Mouse (Mus musculus) CH12F3 (cell line): Measurements from ENCODE around the gene Dynlt1f.
"Not testable (repeated sequence)": the region's sequence is repeated elsewhere in the genome, so short reads cannot be mapped to it uniquely, and the experiment has no call there.

ENCODE experiments used
- in situ Hi-C: fragments of 300-500 bp; cut with MboI; formaldehyde crosslinking; loops from 2 replicates; pipeline ENCODE4 v1.14.3; 2020; ENCODE audit warnings: low sequenced_read_pairs

Gene Dynlt1f

GRCm38 (mm10) chr17:6661093-6661816, 5.6 kb upstream of the Dynlt1f start:
- in situ Hi-C loops: not testable (repeated sequence)

DNA sequence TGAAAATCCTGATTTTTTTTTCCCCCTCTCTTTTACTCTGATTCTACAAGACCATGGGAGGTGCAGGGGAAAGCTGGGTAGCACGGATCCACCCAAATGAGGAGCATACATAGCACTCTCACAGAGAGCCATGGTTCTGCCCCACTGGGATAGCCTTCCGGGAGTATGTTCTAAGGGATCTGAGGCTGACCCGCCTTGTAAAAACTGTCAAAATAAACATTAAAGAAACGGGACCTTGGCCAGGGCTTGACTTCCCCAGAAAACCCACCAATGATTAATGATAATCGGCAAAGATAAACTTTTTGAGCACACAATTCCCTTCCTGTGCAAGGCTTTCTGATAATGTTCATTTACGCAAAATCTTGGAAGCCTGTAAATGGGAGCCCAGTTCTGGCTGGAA, 4.9 kb upstream of the Dynlt1f start:
- in situ Hi-C loops: not testable (repeated sequence)

- in situ Hi-C loops: not testable (repeated sequence)
Observed at GRCm38 (mm10) chr17:6658801-6659200, 3.1 kb upstream of the Dynlt1f start, which contains the start of gene Sytl3. Sytl3 (plus strand) TSS chr17:6659093.

DNA sequence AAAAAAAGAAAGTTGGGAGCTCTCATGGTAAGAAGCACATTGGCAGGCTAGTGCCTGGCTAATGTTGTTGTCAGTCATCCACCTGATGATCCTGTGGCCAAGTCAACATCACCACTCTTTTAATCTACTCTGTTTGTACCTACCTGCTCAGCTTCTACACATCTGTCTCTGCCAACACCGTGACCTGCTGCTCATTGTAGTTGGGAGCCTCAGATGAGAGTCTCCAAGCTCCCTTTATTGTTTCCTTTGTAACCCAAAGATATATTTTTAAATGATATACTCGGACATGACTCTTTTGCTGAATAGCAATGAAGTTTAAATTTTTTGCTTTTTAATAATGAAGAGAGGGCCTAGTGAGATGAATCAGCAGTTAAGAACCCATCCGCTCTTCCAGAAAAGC, 771 bp upstream of the Dynlt1f start:
- in situ Hi-C loops: not testable (repeated sequence)

DNA sequence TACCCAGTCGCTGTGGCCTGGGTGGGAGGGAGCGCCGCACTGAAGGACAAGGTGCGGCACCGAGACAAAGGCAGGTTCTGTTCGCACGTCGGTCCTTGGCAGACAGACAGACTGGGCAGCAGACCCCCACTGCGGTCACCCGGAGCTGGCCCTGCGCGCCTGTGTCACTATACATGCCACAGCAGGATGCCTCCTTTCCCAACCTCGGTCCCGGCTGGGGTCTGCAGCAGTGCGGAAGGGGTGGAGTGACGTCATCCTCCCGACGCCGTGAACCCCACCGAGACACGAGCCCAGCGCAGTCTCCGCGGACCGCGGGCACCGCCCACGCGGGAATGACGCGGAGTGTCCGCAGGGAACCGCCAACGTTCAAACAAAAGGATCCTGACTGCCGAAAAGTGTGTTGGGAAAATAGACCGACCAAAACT, 601 bp downstream of the Dynlt1f start:
- in situ Hi-C loops: not testable (repeated sequence)

DNA sequence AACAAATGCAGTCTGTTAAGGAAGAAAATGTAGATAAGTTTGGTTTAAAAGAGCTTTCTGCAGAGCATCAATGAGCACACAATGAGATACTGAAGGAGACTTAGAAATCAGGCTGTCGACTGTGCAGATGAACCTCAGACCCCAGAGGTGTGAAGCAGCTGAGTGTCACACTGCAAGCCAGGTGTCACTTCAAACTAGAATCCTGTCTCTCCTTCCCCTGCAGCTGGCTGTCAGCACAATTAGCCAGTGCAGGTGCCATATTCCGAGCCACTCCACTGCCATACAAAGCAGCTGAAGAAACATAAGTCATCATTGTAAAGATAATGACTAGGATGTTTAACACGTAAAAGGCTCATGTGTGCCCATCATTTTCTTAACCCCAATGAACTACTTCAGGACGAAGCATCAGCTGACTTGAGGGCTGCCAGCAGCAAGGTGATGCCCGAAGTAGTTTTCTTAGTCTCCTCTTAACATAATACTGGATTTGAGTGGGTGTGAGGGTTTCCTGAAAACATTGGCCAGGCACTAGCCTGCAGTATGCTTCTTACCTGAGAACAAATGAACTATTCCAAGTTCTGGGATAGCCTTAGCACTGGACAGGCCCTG, 2.3 kb downstream of the Dynlt1f start:
- in situ Hi-C loops: not testable (repeated sequence)

DNA sequence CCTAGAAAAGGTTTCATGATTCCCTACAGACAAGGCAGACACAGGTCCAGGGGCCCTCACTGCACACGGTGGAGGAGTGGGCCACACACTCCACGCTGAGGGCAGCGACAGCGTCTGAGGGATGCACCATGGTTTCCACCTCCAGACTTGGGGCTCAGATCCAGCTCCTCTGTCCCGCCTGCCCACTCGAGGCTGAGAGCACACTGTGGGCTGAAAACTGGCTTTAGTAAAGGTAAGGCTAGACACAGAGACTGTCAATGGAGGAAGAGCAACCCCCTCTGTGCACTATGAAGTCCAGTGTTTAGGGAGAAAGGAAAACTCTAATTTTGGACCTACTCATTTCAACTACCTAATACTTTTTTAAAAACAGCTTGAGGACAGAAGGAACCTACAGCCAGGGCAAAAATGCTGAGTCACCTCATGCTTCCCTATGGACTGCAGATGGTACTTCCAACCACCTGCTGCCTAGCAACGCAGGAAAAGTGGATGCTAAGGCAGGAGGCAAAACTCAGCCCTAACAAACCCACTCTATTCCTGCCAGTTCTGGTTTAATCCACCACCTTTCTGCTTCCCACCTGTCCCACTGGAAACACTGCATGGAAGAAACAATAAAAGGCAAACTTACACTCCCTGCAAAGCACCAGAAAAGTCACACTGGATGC, 4.7 kb downstream of the Dynlt1f start:
- in situ Hi-C loops: not testable (repeated sequence)

- in situ Hi-C loops: not testable (repeated sequence)
Observed at GRCm38 (mm10) chr17:6647452-6647851, 8.2 kb downstream of the Dynlt1f start.

DNA sequence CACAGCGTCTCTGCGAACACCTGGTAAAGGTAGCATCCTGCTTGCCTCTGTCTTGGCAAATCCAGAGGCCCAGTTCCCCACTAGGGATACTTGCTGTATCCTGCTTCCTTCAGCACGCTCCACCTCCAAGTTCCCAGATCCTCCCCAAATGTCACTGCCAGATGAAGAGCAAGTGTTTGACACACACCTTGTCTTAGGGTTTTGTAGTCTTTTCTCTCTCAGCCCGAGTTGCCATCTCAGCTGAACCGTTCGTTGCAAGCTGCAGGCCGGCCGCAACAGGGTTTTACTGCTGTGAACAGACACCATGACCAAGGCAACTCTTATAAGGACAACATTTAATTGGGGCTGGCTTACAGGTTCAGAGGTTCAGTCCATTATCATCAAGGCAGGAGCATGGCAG, 8.9 kb downstream of the Dynlt1f start:
- in situ Hi-C loops: not testable (repeated sequence)

GRCm38 (mm10) chr17:6645668-6646067, 10.0 kb downstream of the Dynlt1f start:
- in situ Hi-C loops: not testable (repeated sequence)

- in situ Hi-C loops: not testable (repeated sequence)
Observed at GRCm38 (mm10) chr17:6644673-6645072, 11.0 kb downstream of the Dynlt1f start.

DNA sequence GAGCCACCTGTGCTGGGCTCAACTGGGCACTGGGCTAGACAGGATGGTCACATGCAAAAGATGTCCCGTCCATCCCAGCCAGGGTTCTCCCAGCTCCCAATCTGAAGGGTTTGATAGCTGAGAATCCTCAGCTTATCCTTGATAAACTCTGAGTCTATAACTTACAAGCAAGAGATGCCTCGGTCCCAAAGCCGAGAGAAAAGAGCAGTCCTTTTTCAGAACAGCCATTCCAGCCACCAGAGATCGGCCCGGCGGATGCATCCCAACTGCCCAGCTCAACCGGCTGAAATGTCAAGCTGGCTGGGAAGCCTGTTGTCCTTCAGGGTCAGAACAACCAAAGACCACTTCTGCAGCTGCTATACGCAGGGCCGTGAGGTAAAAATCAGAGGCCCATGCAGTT, 11.5 kb downstream of the Dynlt1f start:
- in situ Hi-C loops: not testable (repeated sequence)

- in situ Hi-C loops: not testable (repeated sequence)
Observed at GRCm38 (mm10) chr17:6640771-6641429, 14.8 kb downstream of the Dynlt1f start.

GRCm38 (mm10) chr17:6640044-6640637, 15.6 kb downstream of the Dynlt1f start:
- in situ Hi-C loops: not testable (repeated sequence)

DNA sequence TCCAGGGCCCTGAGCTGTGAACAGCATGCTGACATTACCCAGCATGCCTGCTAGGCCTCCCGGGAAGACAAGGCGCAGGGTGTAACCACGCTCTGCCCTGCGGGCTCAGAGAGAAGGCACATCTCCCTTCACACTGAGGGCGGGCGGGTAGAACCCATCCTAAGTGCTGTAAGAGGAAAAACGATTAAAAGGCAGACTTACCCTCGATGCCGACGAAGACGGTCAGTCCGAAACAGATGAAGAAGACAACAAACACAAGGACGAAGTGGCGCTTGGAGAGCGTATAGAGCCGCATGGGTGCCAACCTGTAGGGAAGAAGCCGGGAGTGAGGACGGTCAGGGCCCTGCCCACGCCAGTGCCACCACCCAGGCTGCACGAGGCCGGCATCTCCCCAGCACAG, 16.2 kb downstream of the Dynlt1f start:
- in situ Hi-C loops: not testable (repeated sequence)

GRCm38 (mm10) chr17:6638444-6638843, 17.3 kb downstream of the Dynlt1f start:
- in situ Hi-C loops: not testable (repeated sequence)

DNA sequence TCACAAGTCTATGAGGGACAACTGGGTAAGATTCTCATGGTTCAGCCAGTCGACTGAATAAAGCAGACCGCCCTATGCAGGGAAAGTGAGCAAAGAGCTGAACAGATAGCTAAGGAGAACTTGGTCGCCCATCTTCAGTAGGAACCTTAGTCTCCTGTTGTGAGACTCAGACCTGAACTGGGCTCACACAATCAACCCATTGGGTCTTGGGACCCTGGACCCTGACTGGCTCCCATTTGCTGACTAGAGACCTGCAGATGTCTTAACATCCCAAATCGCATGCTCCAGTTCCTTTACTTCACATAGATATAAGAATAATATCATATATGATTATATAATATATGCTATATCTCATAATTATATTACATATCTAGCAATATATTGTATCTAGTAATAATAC, 18.3 kb downstream of the Dynlt1f start:
- in situ Hi-C loops: not testable (repeated sequence)

DNA sequence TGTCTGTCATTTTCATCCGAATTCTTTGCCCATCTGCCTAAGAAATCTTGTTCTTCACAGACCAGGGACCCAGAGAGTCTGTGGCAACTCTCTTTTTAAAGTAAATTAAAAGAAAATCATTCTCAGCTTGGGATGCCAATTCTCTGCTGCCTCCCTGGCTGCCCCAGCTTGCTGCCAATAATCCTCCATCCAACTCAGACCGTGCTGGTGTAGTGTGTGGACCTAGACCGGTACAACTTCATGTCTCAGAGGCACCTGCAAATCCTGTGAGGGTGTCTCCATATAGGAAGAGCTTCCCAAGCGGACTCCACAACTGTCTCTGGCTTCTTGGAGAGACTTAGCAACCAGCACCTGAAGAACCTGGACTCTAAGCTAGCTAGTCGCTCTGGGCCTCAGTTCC, 18.8 kb downstream of the Dynlt1f start:
- in situ Hi-C loops: no loop called here

DNA sequence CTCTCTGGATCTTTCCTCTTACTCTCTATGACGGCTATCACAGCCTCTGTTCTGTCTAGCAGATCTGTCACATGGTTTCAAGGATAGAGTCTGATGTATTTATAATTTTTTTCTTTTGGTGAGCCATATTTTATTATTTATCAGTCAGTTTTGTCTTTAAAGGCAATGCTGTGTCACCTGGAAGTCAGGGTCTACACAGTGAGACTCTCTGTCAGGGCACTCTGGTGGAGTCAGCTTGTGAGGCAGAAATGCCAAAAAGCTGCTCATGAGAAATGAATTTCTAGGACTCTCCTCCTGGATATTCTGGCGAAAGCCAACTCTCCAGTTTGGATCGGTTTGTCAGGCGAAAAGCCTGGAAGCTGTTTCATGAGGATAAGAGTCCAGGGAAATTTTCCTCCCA, 19.9 kb downstream of the Dynlt1f start:
- in situ Hi-C loops: not testable (repeated sequence)

GRCm38 (mm10) chr17:6632850-6633249, 22.9 kb downstream of the Dynlt1f start:
- in situ Hi-C loops: not testable (repeated sequence)

GRCm38 (mm10) chr17:6630398-6630797, 25.3 kb downstream of the Dynlt1f start:
- in situ Hi-C loops: not testable (repeated sequence)
